Mouse (Mus musculus): ENCODE measurements around the gene Tenm2.

DNA sequence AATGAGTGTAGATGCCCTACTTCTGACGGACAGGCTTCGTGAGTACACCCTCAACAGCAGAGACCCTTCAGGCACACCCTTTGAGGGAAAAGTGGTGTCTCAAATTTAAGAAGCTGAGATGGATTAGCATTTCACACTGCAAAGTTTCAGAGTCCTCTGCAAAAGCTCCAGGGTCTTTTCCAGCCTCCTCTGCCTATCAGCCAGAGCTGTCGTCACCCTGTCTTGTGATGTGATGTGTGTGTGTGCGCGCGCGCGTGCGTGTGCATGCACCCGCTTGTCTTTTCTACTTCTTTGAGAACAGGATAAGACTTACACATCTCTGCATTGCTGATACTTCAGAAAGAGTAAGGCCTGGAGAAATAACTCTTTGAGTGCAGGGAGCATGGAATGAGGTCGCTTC lies 1179.2 kb downstream of the Tenm2 start:
- TF ChIP-seq CTCF (IDR thresholded peaks at IDR 0.05; ENCODE audit: control insufficient read depth, insufficient read depth, low read length): no peak
- no peak for TF ChIP-seq POLR2A (IDR thresholded peaks at IDR 0.05; ENCODE audit: borderline replicate concordance, control insufficient read depth, low read depth, low read length)

Measured in bone marrow, adult 2 months (tissue).